Mouse (Mus musculus): ENCODE measurements around the gene H2-Q1. TPM values are rescaled to one million over a fixed set of nuclear protein-coding genes. Genes with fewer than 3 reads are reported as not detected.
"Not testable (repeated sequence)": the region's sequence is repeated elsewhere in the genome, so short reads cannot be mapped to it uniquely, and the experiment has no call there.

H2-Q1 gene
- polyA plus RNA-seq, 1 experiment = not detected

DNA sequence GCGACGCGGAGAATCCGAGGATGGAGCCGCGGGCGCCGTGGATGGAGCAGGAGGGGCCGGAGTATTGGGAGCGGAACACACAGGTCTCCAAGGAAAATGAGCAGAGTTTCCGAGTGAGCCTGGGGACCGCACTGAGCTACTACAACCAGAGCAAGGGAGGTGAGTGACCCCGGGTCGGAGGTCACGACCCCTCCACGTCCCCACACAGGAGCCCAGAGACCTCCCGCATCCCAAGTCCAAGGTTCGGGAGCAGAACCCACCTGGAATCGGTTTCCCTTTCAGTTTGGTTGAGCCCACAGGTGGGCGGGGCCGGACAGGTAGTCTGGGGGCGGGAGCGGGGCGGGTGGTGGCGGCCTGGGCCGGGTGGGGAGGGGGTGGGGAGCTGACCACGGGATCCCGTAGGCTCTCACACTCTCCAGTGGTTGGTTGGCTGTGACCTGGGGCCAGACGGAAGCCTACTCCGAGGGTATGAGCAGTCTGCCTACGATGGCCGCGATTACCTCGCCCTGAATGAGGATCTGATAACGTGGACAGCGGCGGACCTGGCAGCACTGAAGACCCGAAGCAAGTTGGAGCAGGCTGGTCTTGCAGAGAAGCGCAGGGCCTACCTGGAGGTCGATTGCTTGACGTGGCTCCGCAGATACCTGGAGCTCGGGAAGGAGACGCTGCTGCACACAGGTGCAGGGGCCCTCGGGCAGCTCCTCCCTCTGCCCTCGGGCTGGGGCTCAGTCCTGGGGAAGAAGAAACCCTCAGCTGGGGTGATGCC, 22.7 kb downstream of the H2-Q1 start:
- Histone ChIP-seq H3K27ac (ENCODE audit: insufficient read depth, low read length) (no peak overlapping the region), H3K4me3 (ENCODE audit: insufficient read depth, low read length) (no peak overlapping the region), H3K4me1 (ENCODE audit: control insufficient read depth, insufficient read depth, low read length) (no peaks in the 10 kb centered on the region)
- TF ChIP-seq CTCF (IDR thresholded peaks at IDR 0.05; ENCODE audit: borderline replicate concordance, insufficient read depth, low read length) (no peak), POLR2A (IDR thresholded peaks at IDR 0.05; ENCODE audit: low read depth, low read length) (no peak)

DNA sequence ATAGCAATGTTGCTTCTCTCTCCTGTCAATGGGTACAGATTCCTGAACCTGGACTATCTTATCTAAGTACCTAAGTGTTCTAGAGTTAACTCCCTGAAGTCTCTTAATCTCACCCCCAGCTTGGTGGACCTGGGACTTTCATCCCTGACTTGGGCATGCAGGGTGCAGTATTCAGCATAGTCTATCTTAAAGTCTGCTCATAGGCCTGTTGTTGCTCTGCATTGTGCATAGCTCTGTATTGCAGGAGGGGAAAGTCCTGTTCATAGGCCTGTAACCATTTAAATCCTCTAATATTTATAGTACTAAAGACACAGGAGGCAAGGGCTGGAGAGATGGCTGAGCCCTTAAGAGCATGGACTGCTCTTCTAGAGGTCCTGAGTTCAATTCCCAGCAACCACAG, 27.5 kb downstream of the H2-Q1 start:
- not testable (repeated sequence) for H3K27ac ChIP-seq (ENCODE audit: insufficient read depth, low read length); H3K4me1 ChIP-seq (ENCODE audit: control insufficient read depth, insufficient read depth, low read length); H3K4me3 ChIP-seq (ENCODE audit: insufficient read depth, low read length)

DNA sequence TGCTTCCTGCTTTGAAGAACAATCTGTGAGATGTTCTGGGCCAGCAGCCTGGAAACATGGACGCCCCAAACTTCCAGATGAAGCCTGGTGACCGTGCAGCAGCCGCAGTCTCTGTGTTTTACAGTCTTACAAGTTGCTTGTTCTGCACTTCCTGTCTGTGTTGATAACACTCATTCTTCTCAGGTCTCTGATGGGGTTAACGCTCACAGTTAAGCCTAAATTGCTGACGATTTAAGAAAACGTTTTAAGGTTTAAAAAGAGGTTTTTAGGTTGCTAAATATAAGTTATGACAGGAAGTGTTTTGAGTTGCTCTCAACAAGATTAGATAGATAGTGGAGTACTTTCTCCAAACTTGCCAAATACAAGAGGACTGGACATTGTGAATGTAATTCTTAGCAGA, 33.1 kb downstream of the H2-Q1 start:
- not testable (repeated sequence) for H3K27ac ChIP-seq (ENCODE audit: insufficient read depth, low read length); H3K4me3 ChIP-seq (ENCODE audit: insufficient read depth, low read length); H3K4me1 ChIP-seq (ENCODE audit: control insufficient read depth, insufficient read depth, low read length)

GRCm38 (mm10) chr17:35354071-35354470, 33.9 kb downstream of the H2-Q1 start:
- no peak overlapping the region for H3K27ac ChIP-seq (ENCODE audit: insufficient read depth, low read length)
- no peak overlapping the region for H3K4me3 ChIP-seq (ENCODE audit: insufficient read depth, low read length)
- TF ChIP-seq CTCF (IDR thresholded peaks at IDR 0.05; ENCODE audit: borderline replicate concordance, insufficient read depth, low read length) = no peak
- TF ChIP-seq POLR2A (IDR thresholded peaks at IDR 0.05; ENCODE audit: low read depth, low read length) = no peak
- no peaks in the 10 kb centered on the region for H3K4me1 ChIP-seq (ENCODE audit: control insufficient read depth, insufficient read depth, low read length)

DNA sequence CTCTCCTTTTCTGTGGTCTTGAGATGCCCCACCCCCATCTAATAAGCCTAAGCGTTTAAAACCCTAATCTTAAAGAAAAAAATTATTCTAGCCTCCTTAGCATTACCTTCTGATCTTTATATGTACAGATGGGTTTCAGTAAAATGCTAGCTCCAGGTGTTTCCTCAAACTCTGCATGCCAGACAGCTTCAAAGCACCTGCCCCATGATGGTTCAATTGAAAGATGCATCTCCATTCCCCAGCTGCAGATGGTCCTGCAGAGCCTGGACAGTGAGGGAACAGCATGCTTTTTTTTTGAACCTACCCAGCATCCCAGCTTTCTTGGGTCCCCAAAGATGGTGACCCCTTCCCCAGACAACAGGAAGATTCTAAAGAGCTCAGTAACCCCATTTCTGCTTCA, 36.9 kb downstream of the H2-Q1 start:
- Histone ChIP-seq H3K4me3 (ENCODE audit: insufficient read depth, low read length) (no peak overlapping the region), H3K4me1 (ENCODE audit: control insufficient read depth, insufficient read depth, low read length) (no peaks in the 10 kb centered on the region), H3K27ac (ENCODE audit: insufficient read depth, low read length) (no peak overlapping the region)
- TF ChIP-seq CTCF (IDR thresholded peaks at IDR 0.05; ENCODE audit: borderline replicate concordance, insufficient read depth, low read length) (no peak), POLR2A (IDR thresholded peaks at IDR 0.05; ENCODE audit: low read depth, low read length) (no peak)

DNA sequence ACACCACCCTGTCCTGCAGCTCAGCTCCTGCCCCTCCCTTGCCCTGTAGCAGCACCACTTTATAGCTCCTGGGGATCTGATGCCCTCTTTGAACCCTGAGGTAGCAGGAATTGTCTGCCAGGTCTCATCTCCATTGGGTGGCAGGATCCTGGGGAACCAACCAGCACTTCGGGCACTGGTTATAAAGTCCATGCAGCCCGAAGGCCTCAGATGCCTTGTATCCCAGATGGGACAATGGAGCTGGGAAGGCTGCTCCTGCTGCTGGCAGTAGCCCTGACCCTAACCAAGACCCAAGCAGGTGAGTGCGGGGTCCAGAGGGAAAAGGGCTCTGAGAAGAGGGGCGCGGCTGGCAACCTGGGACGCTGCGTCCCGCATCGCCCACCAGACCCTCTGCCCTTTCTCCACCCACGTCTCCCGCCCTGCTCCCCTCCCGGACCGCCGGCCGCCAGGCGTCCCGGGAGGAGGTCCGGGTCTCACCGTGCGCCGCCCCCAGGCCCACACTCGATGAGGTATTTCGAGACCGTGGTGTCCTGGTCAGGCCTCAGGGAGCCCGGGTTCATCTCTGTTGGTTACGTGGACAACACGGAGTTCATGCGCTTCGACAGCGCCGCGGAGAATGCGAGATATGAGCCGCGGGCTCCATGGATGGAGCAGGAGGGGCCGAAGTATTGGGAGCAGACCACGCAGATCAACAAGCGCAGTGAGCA, 38.7 kb downstream of the H2-Q1 start:
- Histone ChIP-seq H3K27ac (ENCODE audit: insufficient read depth, low read length) (no peak overlapping the region), H3K4me1 (ENCODE audit: control insufficient read depth, insufficient read depth, low read length) (no peaks in the 10 kb centered on the region), H3K4me3 (ENCODE audit: insufficient read depth, low read length) (no peak overlapping the region; the same call in 1 of the 2 replicates)
- TF ChIP-seq POLR2A (IDR thresholded peaks at IDR 0.05; ENCODE audit: low read depth, low read length) (no peak), CTCF (IDR thresholded peaks at IDR 0.05; ENCODE audit: borderline replicate concordance, insufficient read depth, low read length) (no peak)

GRCm38 (mm10) chr17:35359470-35359862, 39.3 kb downstream of the H2-Q1 start:
- H3K4me1 ChIP-seq (ENCODE audit: control insufficient read depth, insufficient read depth, low read length) = no peaks in the 10 kb centered on the region
- TF ChIP-seq POLR2A (IDR thresholded peaks at IDR 0.05; ENCODE audit: low read depth, low read length) (no peak), CTCF (IDR thresholded peaks at IDR 0.05; ENCODE audit: borderline replicate concordance, insufficient read depth, low read length) (no peak)
- H3K27ac ChIP-seq (ENCODE audit: insufficient read depth, low read length) = no peak overlapping the region
- H3K4me3 ChIP-seq (ENCODE audit: insufficient read depth, low read length) = no peak overlapping the region; the same call in 1 of the 2 replicates

Other genes starting within 250 kb of the H2-Q1 start
- not detected in 2 replicates for gene Ly6g6e, start 243.5 kb upstream of the H2-Q1 start, polyA plus RNA-seq (2011; ENCODE audit: insufficient read length, low read depth, missing spikeins)
- not detected in 2 replicates for gene Ly6g6d, start 242.3 kb upstream of the H2-Q1 start, polyA plus RNA-seq (2011; ENCODE audit: insufficient read length, low read depth, missing spikeins)
- not detected in 2 replicates for gene Ly6g6f, start 234.8 kb upstream of the H2-Q1 start, polyA plus RNA-seq (2011; ENCODE audit: insufficient read length, low read depth, missing spikeins)
- gene Abhd16a, start 231.1 kb upstream of the H2-Q1 start, polyA plus RNA-seq (2011; ENCODE audit: insufficient read length, low read depth, missing spikeins) = 31.8 and 33.9 TPM in 2 replicates
- gene Ly6g5c, start 212.1 kb upstream of the H2-Q1 start, polyA plus RNA-seq (2011; ENCODE audit: insufficient read length, low read depth, missing spikeins) = not detected in 2 replicates
- gene Ly6g5b, start 205.0 kb upstream of the H2-Q1 start, polyA plus RNA-seq (2011; ENCODE audit: insufficient read length, low read depth, missing spikeins) = 0.74 TPM in 1 of 2 replicates, not detected in the other
- gene Gpank1, start 198.9 kb upstream of the H2-Q1 start, polyA plus RNA-seq (2011; ENCODE audit: insufficient read length, low read depth, missing spikeins) = 8.9 and 10.2 TPM in 2 replicates
- 164 and 169 TPM in 2 replicates for gene Csnk2b, start 198.4 kb upstream of the H2-Q1 start, polyA plus RNA-seq (2011; ENCODE audit: insufficient read length, low read depth, missing spikeins)
- gene D17H6S53E, start 194.0 kb upstream of the H2-Q1 start, polyA plus RNA-seq (2011; ENCODE audit: insufficient read length, low read depth, missing spikeins) = 16.1 and 18.4 TPM in 2 replicates
- 0.48 TPM in 1 of 2 replicates, not detected in the other for gene Apom, start 188.4 kb upstream of the H2-Q1 start, polyA plus RNA-seq (2011; ENCODE audit: insufficient read length, low read depth, missing spikeins)
- gene Bag6, start 185.2 kb upstream of the H2-Q1 start, polyA plus RNA-seq (2011; ENCODE audit: insufficient read length, low read depth, missing spikeins) = 193 and 196 TPM in 2 replicates
- gene Prrc2a, start 155.5 kb upstream of the H2-Q1 start, polyA plus RNA-seq (2011; ENCODE audit: insufficient read length, low read depth, missing spikeins) = 174 and 183 TPM in 2 replicates
- gene Aif1, start 144.3 kb upstream of the H2-Q1 start, polyA plus RNA-seq (2011; ENCODE audit: insufficient read length, low read depth, missing spikeins) = not detected in 2 replicates
- gene Lst1, start 132.0 kb upstream of the H2-Q1 start, polyA plus RNA-seq (2011; ENCODE audit: insufficient read length, low read depth, missing spikeins) = 2.5 and 3.5 TPM in 2 replicates
- not detected in 2 replicates for gene Ltb, start 126.0 kb upstream of the H2-Q1 start, polyA plus RNA-seq (2011; ENCODE audit: insufficient read length, low read depth, missing spikeins)
- 0.35 TPM in 1 of 2 replicates, not detected in the other for gene Tnf, start 118.4 kb upstream of the H2-Q1 start, polyA plus RNA-seq (2011; ENCODE audit: insufficient read length, low read depth, missing spikeins)
- not detected in 2 replicates for gene Lta, start 115.1 kb upstream of the H2-Q1 start, polyA plus RNA-seq (2011; ENCODE audit: insufficient read length, low read depth, missing spikeins)
- gene Gm16181, start 99.6 kb upstream of the H2-Q1 start, polyA plus RNA-seq (2011; ENCODE audit: insufficient read length, low read depth, missing spikeins) = not detected in 2 replicates
- 2.0 and 3.7 TPM in 2 replicates for gene Atp6v1g2, start 86.7 kb upstream of the H2-Q1 start, polyA plus RNA-seq (2011; ENCODE audit: insufficient read length, low read depth, missing spikeins)
- gene Nfkbil1, start 84.6 kb upstream of the H2-Q1 start, polyA plus RNA-seq (2011; ENCODE audit: insufficient read length, low read depth, missing spikeins) = 7.9 and 10.1 TPM in 2 replicates
- 182 and 227 TPM in 2 replicates for gene Ddx39b, start 78.7 kb upstream of the H2-Q1 start, polyA plus RNA-seq (2011; ENCODE audit: insufficient read length, low read depth, missing spikeins)
- gene H2-D1, start 57.7 kb upstream of the H2-Q1 start, polyA plus RNA-seq (2011; ENCODE audit: insufficient read length, low read depth, missing spikeins) = 98.1 and 108 TPM in 2 replicates
- gene H2-Q2, start 21.8 kb downstream of the H2-Q1 start, polyA plus RNA-seq (2011; ENCODE audit: insufficient read length, low read depth, missing spikeins) = not detected in 2 replicates
- 6.7 and 13.7 TPM in 2 replicates for gene H2-Q4, start 59.2 kb downstream of the H2-Q1 start, polyA plus RNA-seq (2011; ENCODE audit: insufficient read length, low read depth, missing spikeins)
- 0.28 and 0.32 TPM in 2 replicates for gene H2-Q6, start 104.4 kb downstream of the H2-Q1 start, polyA plus RNA-seq (2011; ENCODE audit: insufficient read length, low read depth, missing spikeins)
- 0.57 and 1.8 TPM in 2 replicates for gene H2-Q7, start 118.8 kb downstream of the H2-Q1 start, polyA plus RNA-seq (2011; ENCODE audit: insufficient read length, low read depth, missing spikeins)
- gene H2-Q10, start 149.7 kb downstream of the H2-Q1 start, polyA plus RNA-seq (2011; ENCODE audit: insufficient read length, low read depth, missing spikeins) = not detected in 2 replicates
- 0.39 TPM in 1 of 2 replicates, not detected in the other for gene Pou5f1, start 185.6 kb downstream of the H2-Q1 start, polyA plus RNA-seq (2011; ENCODE audit: insufficient read length, low read depth, missing spikeins)
- gene Tcf19, start 196.4 kb downstream of the H2-Q1 start, polyA plus RNA-seq (2011; ENCODE audit: insufficient read length, low read depth, missing spikeins) = 25.5 and 30.6 TPM in 2 replicates
- gene Cchcr1, start 196.7 kb downstream of the H2-Q1 start, polyA plus RNA-seq (2011; ENCODE audit: insufficient read length, low read depth, missing spikeins) = 18.6 and 22.8 TPM in 2 replicates
- gene Psors1c2, start 212.8 kb downstream of the H2-Q1 start, polyA plus RNA-seq (2011; ENCODE audit: insufficient read length, low read depth, missing spikeins) = 0.63 TPM in 1 of 2 replicates, not detected in the other
- gene Cdsn, start 231.7 kb downstream of the H2-Q1 start, polyA plus RNA-seq (2011; ENCODE audit: insufficient read length, low read depth, missing spikeins) = 19.8 and 28.6 TPM in 2 replicates
- gene 2300002M23Rik, start 247.0 kb downstream of the H2-Q1 start, polyA plus RNA-seq (2011; ENCODE audit: insufficient read length, low read depth, missing spikeins) = not detected in 2 replicates

Data from embryonic fibroblast, embryonic 13.5 days (primary cell).